Mouse (Mus musculus) liver, embryonic 16.5 days (tissue): Measurements from ENCODE around the gene Tarbp2. TPM values are rescaled to one million over a fixed set of nuclear protein-coding genes. Genes with fewer than 3 reads are reported as not detected.

Experiments used
- ATAC-seq: fragments of 200-750 bp; cut with Nextera tagmentation; 2 replicates; pipeline ENCODE4 v1.8.0; 2017; ENCODE audit warnings: low read depth, mild to moderate bottlenecking, moderate number of reproducible peaks, moderate library complexity
- H3K27ac ChIP-seq: fragments of 300-500 bp; sonication (generic); 2 replicates; pipeline ENCODE4 v1.5.1; 2014; ENCODE audit warnings: mild to moderate bottlenecking, low read length
- H3K27me3 ChIP-seq: fragments of 300-500 bp; sonication (generic); 2 replicates; pipeline ENCODE4 v1.6.1; 2014; ENCODE audit warnings: low read depth, low read length, mixed read lengths; ENCODE audit not compliant: control insufficient read depth, insufficient read depth
- H3K36me3 ChIP-seq: fragments of 300-500 bp; sonication (generic); 2 replicates; pipeline ENCODE4 v1.6.1; 2014; ENCODE audit warnings: mild to moderate bottlenecking; ENCODE audit not compliant: control insufficient read depth, insufficient read depth
- H3K4me1 ChIP-seq: fragments of 300-500 bp; sonication (generic); 2 replicates; pipeline ENCODE4 v1.6.1; 2014; ENCODE audit warnings: low read depth, low read length, mixed read lengths; ENCODE audit not compliant: control insufficient read depth
- H3K4me2 ChIP-seq: fragments of 300-500 bp; sonication (generic); 2 replicates; pipeline ENCODE4 v1.6.1; 2014; ENCODE audit warnings: low read depth, low read length, mixed read lengths
- H3K4me3 ChIP-seq: fragments of 300-500 bp; sonication (generic); 2 replicates; pipeline ENCODE4 v1.5.1; 2014; ENCODE audit warnings: low read depth, mild to moderate bottlenecking, low read length
- H3K9ac ChIP-seq: fragments of 300-500 bp; sonication (generic); 2 replicates; pipeline ENCODE4 v1.6.1; 2014; ENCODE audit warnings: low read depth, low read length
- H3K9me3 ChIP-seq: fragments of 300-500 bp; sonication (generic); replicated peaks from 2 replicates; pipeline ENCODE4 v1.6.1; 2016; ENCODE audit warnings: low read length; ENCODE audit not compliant: control insufficient read depth
- WGBS: fragments of 180-500 bp; shearing (Covaris S2); extraction: QIAGEN DNeasy Blood & Tissue Kit; methylation state at CpG from one replicate; pipeline ENCODE4 v1.1.7; 2014; ENCODE audit not compliant: insufficient replicate concordance; 5-methylcytosine and 5-hydroxymethylcytosine counted together
- polyA plus RNA-seq: library from polyadenylated mRNA; unstranded; fragments of >200 nt; fragmentation: Nextera tagmentation; extraction: Ambion mirVana; gene quantifications from 2 replicates; pipeline ENCODE4 v1.2.1, GENCODE M21; 2015

The Tarbp2 gene
- polyA plus RNA-seq, 1 experiment from 2014 or later = 37.0 TPM

- 63% methylated on average over 3 of the region's 3 CpGs for WGBS
- H3K27ac ChIP-seq = no peak overlapping the region
- H3K36me3 ChIP-seq = peaks cover 16% of the 10 kb centered on the region
These were observed 9.9 kb downstream of the Tarbp2 start for GRCm38 (mm10) chr15:102527936-102528335.

GRCm38 (mm10) chr15:102528396-102528795 lies 10.4 kb downstream of the Tarbp2 start:
- no peak overlapping the region for H3K4me2 ChIP-seq
- no peaks in the 10 kb centered on the region for H3K27me3 ChIP-seq
- ATAC-seq = no peak
- H3K9me3 ChIP-seq = no peaks in the 10 kb centered on the region
- WGBS = 86% methylated on average over 1 of the region's 1 CpGs
- H3K36me3 ChIP-seq = peaks cover 16% of the 10 kb centered on the region
- H3K4me3 ChIP-seq = no peak overlapping the region
- no peaks in the 10 kb centered on the region for H3K4me1 ChIP-seq
- no peak overlapping the region for H3K9ac ChIP-seq
- H3K27ac ChIP-seq = no peak overlapping the region

More at GRCm38 (mm10) chr15:102527936-102528335, 9.9 kb downstream of the Tarbp2 start:
- Histone ChIP-seq H3K4me2 (no peak overlapping the region), H3K4me3 (no peak overlapping the region), H3K4me1 (no peaks in the 10 kb centered on the region), H3K9me3 (no peaks in the 10 kb centered on the region), H3K27me3 (no peaks in the 10 kb centered on the region), H3K9ac (no peak overlapping the region)
- no peak for ATAC-seq

- H3K27me3 ChIP-seq = no peaks in the 10 kb centered on the region
- H3K4me1 ChIP-seq = no peaks in the 10 kb centered on the region
- no peak overlapping the region for H3K27ac ChIP-seq
- no peak for ATAC-seq
- H3K9me3 ChIP-seq = no peaks in the 10 kb centered on the region
- no peak overlapping the region for H3K9ac ChIP-seq
- H3K4me2 ChIP-seq = no peak overlapping the region
- 56% methylated on average over 4 of the region's 4 CpGs for WGBS
- H3K36me3 ChIP-seq = peaks cover 16% of the 10 kb centered on the region
- H3K4me3 ChIP-seq = no peak overlapping the region
These were observed 12.6 kb downstream of the Tarbp2 start for GRCm38 (mm10) chr15:102530566-102530965.

- H3K36me3 ChIP-seq = peaks cover 16% of the 10 kb centered on the region
- no peak for ATAC-seq
- no peak overlapping the region for H3K4me2 ChIP-seq
- WGBS = 78% methylated on average over 4 of the region's 4 CpGs
- H3K27ac ChIP-seq = no peak overlapping the region
- no peak overlapping the region for H3K4me3 ChIP-seq
- H3K9me3 ChIP-seq = no peaks in the 10 kb centered on the region
- H3K4me1 ChIP-seq = no peaks in the 10 kb centered on the region
- H3K27me3 ChIP-seq = no peaks in the 10 kb centered on the region
- no peak overlapping the region for H3K9ac ChIP-seq
These were observed 13.6 kb downstream of the Tarbp2 start for GRCm38 (mm10) chr15:102531586-102531985.

- Histone ChIP-seq H3K27ac (no peak overlapping the region), H3K4me2 (no peak overlapping the region), H3K4me1 (no peaks in the 10 kb centered on the region), H3K27me3 (no peaks in the 10 kb centered on the region), H3K9me3 (no peaks in the 10 kb centered on the region), H3K9ac (no peak overlapping the region), H3K4me3 (no peak overlapping the region), H3K36me3 (peaks cover 16% of the 10 kb centered on the region)
- 78% methylated on average over 3 of the region's 3 CpGs for WGBS
- ATAC-seq = no peak
These were observed 14.3 kb downstream of the Tarbp2 start for GRCm38 (mm10) chr15:102532106-102532900.

- Histone ChIP-seq H3K36me3 (peaks cover 13% of the 10 kb centered on the region), H3K4me2 (no peak overlapping the region), H3K27me3 (no peaks in the 10 kb centered on the region), H3K9ac (no peak overlapping the region), H3K4me1 (no peaks in the 10 kb centered on the region), H3K4me3 (no peak overlapping the region), H3K27ac (no peak overlapping the region), H3K9me3 (no peaks in the 10 kb centered on the region)
- ATAC-seq = no peak
- WGBS = 82% methylated on average over 7 of the region's 7 CpGs
These were observed 15.9 kb downstream of the Tarbp2 start for GRCm38 (mm10) chr15:102533926-102534325.

- Histone ChIP-seq H3K4me1 (no peaks in the 10 kb centered on the region), H3K27me3 (no peaks in the 10 kb centered on the region), H3K4me2 (no peak overlapping the region), H3K9me3 (no peaks in the 10 kb centered on the region), H3K27ac (no peak overlapping the region), H3K36me3 (peaks cover 24% of the 10 kb centered on the region), H3K4me3 (no peak overlapping the region), H3K9ac (no peak overlapping the region)
- 79% methylated on average over 4 of the region's 4 CpGs for WGBS
- ATAC-seq = no peak
These were observed 26.8 kb downstream of the Tarbp2 start for GRCm38 (mm10) chr15:102544801-102545200.

GRCm38 (mm10) chr15:102546246-102546645 lies 28.3 kb downstream of the Tarbp2 start:
- ATAC-seq = no peak
- no peak overlapping the region for H3K4me3 ChIP-seq
- no peak overlapping the region for H3K4me2 ChIP-seq
- H3K4me1 ChIP-seq = no peaks in the 10 kb centered on the region
- peaks cover 20% of the 10 kb centered on the region for H3K36me3 ChIP-seq
- no peak overlapping the region for H3K27ac ChIP-seq
- H3K27me3 ChIP-seq = no peaks in the 10 kb centered on the region
- H3K9me3 ChIP-seq = no peaks in the 10 kb centered on the region
- 79% methylated on average over 3 of the region's 3 CpGs for WGBS
- H3K9ac ChIP-seq = no peak overlapping the region

GRCm38 (mm10) chr15:102546677-102547427 lies 28.9 kb downstream of the Tarbp2 start:
- peaks cover 21% of the 10 kb centered on the region for H3K36me3 ChIP-seq
- H3K4me1 ChIP-seq = no peaks in the 10 kb centered on the region
- no peak overlapping the region for H3K27ac ChIP-seq
- no peak overlapping the region for H3K4me3 ChIP-seq
- no peak for ATAC-seq
- no peaks in the 10 kb centered on the region for H3K27me3 ChIP-seq
- no peak overlapping the region for H3K4me2 ChIP-seq
- no peaks in the 10 kb centered on the region for H3K9me3 ChIP-seq
- WGBS = 87% methylated on average over 3 of the region's 3 CpGs
- no peak overlapping the region for H3K9ac ChIP-seq
